Mouse (Mus musculus) heart, postnatal 0 days (tissue): ENCODE data around the gene Atp13a3. TPM values are rescaled to one million over a fixed set of nuclear protein-coding genes. Genes with fewer than 3 reads are reported as not detected.
A peak's percentile ranks its signal among the peaks of the same experiment; 100 is the strongest.

Source experiments
- ATAC-seq: fragments of 200-750 bp; cut with Nextera tagmentation; 2 replicates; pipeline ENCODE4 v1.8.0; 2017; ENCODE audit warnings: low read depth, moderate number of reproducible peaks, moderate library complexity; ENCODE audit not compliant: insufficient read depth
- DNase-seq: peaks from one replicate; pipeline ENCODE4 v3.0.0-alpha.2; 2016; ENCODE audit warnings: low spot score
- H3K27ac ChIP-seq: fragments of 300-500 bp; sonication (generic); 2 replicates; pipeline ENCODE4 v1.5.1; 2014; ENCODE audit warnings: low read depth, mild to moderate bottlenecking
- H3K27me3 ChIP-seq: fragments of 300-500 bp; sonication (generic); 2 replicates; pipeline ENCODE4 v1.6.1; 2014; ENCODE audit warnings: low read length, mixed read lengths; ENCODE audit not compliant: control insufficient read depth, insufficient read depth
- H3K36me3 ChIP-seq: fragments of 300-500 bp; sonication (generic); replicated peaks from 2 replicates; pipeline ENCODE4 v1.6.1; 2014; ENCODE audit warnings: low read length, mixed read lengths; ENCODE audit not compliant: control insufficient read depth, insufficient read depth
- H3K4me1 ChIP-seq: fragments of 300-500 bp; sonication (generic); 2 replicates; pipeline ENCODE4 v1.6.1; 2014; ENCODE audit warnings: antibody characterized with exemption; ENCODE audit not compliant: control insufficient read depth, insufficient read depth
- H3K4me2 ChIP-seq: fragments of 300-500 bp; sonication (generic); 2 replicates; pipeline ENCODE4 v1.6.1; 2014; ENCODE audit warnings: low read depth, mild to moderate bottlenecking, low read length, moderate library complexity
- H3K4me3 ChIP-seq: fragments of 300-500 bp; sonication (generic); 2 replicates; pipeline ENCODE4 v1.5.1; 2014; ENCODE audit warnings: low read depth, low read length
- H3K9ac ChIP-seq: fragments of 300-500 bp; sonication (generic); replicated peaks from 2 replicates; pipeline ENCODE4 v1.6.1; 2014; ENCODE audit warnings: low read depth, low read length, mixed read lengths
- H3K9me3 ChIP-seq: fragments of 300-500 bp; sonication (generic); replicated peaks from 2 replicates; pipeline ENCODE4 v1.6.1; 2016; ENCODE audit warnings: low read length; ENCODE audit not compliant: control insufficient read depth
- CTCF ChIP-seq: IDR thresholded peaks from 2 replicates; pipeline ENCODE4 v1.5.1; 2016; ENCODE audit warnings: antibody characterized with exemption, control low read depth, low read depth
- EP300 ChIP-seq: IDR thresholded peaks from 2 replicates; pipeline ENCODE4 v1.6.1; 2016; ENCODE audit warnings: antibody characterized with exemption, low read depth
- WGBS: fragments of 180-500 bp; shearing (Covaris S2); extraction: QIAGEN DNeasy Blood & Tissue Kit; methylation state at CpG from one replicate; pipeline ENCODE4 v1.1.7; 2014; 5-methylcytosine and 5-hydroxymethylcytosine counted together
- polyA plus RNA-seq: library from polyadenylated mRNA; unstranded; fragments of >200 nt; fragmentation: Nextera tagmentation; extraction: Ambion mirVana; gene quantifications from 2 replicates; pipeline ENCODE4 v1.2.1, GENCODE M21; 2015
- total RNA-seq: library from RNA; depleted of rRNA; stranded (reverse); fragments of >200 nt; gene quantifications from 2 replicates; pipeline ENCODE4 v1.2.3, GENCODE M21; 2014; ENCODE audit warnings: low replicate concordance

Gene Atp13a3
- total and polyA plus RNA-seq, 2 experiments from 2014 or later = 4.5 to 27.1 TPM

DNA sequence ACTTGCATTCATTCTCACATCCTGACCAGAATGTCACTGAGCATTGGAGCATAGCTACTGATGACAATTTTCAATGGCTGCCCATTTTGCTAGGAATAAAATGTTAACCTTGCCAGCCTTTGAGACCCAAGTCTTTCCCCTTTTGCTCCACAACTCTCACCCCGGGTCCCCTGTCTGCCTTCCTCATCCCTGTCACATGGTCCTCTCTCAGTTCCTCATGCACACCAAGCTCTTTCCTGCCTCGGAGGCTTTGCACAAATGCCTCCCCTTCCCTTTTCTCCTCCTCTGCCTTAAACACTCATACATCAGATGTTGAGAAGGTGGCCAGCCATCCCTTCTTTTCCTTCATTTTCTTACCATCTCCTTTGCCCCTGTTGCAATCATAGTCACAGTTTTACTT lies 10.6 kb downstream of the Atp13a3 start:
- 56% methylated on average over 2 of the region's 2 CpGs for WGBS

DNA sequence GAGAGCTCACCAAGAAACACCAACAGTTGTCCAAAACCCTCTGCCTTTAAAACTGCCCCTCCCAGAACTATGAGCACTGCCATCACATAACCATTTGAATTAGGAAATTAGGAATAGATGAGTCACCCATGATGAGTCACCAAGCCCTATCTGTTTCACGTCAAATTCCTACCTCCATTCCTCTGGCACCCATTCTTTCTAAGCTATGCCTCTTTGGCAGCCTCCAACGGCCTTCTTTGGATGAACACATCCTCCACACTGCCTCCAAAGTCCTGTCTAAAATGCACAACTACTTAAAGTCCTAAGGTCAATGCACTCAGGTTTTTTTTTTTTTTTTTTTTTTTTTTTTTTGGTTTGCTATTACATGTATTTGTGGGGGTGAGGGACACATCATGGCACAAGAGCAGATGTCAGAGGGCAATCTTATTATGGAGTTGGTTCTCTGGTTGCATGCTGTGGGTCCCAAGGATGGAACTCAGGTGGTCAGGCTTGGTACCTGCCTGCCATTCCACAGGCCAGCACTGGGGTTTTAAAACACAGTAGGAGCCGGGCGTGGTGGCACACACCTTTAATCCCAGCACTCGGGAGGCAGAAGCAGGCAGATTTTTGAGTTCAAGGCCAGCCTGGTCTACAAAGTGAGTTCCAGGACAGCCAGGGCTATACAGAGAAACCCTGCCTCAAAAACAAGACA lies 15.0 kb downstream of the Atp13a3 start:
- Histone ChIP-seq H3K4me1 (peaks cover 16% of the 10 kb centered on the region), H3K27me3 (no peaks in the 10 kb centered on the region), H3K4me2 (no peak overlapping the region), H3K4me3 (no peak overlapping the region), H3K9me3 (peaks cover 4% of the 10 kb centered on the region; the same call in 1 of the 2 replicates), H3K27ac (no peak overlapping the region), H3K36me3 (no peaks in the 10 kb centered on the region; the same call in 1 of the 2 replicates), H3K9ac (no peak overlapping the region)
- WGBS = 60% methylated on average over 5 of the region's 5 CpGs
- peak; percentile 24 for DNase-seq
- no peak for TF ChIP-seq CTCF
- no peak for TF ChIP-seq EP300
- ATAC-seq = no peak

More for the DNA sequence above, 10.6 kb downstream of the Atp13a3 start:
- Histone ChIP-seq H3K27me3 (no peaks in the 10 kb centered on the region), H3K27ac (no peak overlapping the region), H3K9me3 (peaks cover 4% of the 10 kb centered on the region; the same call in 1 of the 2 replicates), H3K36me3 (no peaks in the 10 kb centered on the region), H3K9ac (no peak overlapping the region), H3K4me1 (peaks cover 13% of the 10 kb centered on the region), H3K4me2 (no peak overlapping the region), H3K4me3 (no peak overlapping the region)
- TF ChIP-seq EP300 = no peak
- no peak for TF ChIP-seq CTCF
- DNase-seq = no peak
- no peak for ATAC-seq

DNA sequence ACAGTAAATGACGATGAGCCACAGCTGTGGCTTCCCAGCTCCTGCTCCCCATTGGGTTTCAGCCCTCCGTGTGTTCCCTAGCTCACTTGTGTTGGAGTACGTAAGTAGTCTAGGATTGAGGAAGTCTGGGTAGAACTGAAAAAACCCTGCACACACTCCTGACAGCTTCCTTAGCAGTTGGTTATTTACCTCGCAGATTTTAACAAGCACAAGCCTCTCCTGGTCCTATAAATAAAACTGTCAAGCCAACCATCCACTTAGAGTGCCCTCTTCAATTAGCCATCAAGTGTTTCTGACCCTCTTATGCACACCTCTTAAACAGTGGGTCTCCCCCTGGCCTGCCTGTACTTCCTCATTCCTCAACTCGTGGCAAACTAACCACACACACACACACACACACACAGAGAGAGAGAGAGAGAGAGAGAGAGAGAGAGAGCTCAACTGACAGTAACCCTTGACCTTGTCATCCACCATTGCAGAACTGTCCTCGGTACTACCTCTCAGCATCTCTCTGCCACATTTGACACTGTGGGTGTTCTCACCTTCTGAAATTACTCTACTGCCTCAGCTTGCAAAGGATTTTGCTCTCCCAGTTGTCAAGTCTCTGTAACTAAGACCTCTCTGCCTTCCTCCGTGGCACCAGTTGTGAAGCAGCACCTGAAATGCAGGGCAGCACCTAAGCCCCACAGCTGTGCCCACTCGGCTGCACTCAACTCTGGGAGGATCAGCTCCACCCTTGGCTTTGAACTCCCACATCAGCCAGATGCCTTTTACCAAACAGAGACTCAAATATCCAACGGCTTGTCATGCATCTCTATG lies 15.7 kb downstream of the Atp13a3 start:
- no peak for TF ChIP-seq EP300
- TF ChIP-seq CTCF = no peak
- H3K36me3 ChIP-seq = no peaks in the 10 kb centered on the region; the same call in 1 of the 2 replicates
- H3K4me3 ChIP-seq = 0 out of 2 replicates have a peak overlapping the region, but pooled peaks have one; percentile 83
- ATAC-seq = no peak
- peaks cover 16% of the 10 kb centered on the region for H3K4me1 ChIP-seq
- H3K27me3 ChIP-seq = no peaks in the 10 kb centered on the region
- peak overlapping the region; percentile 92; the same call in 1 of the 2 replicates for H3K4me2 ChIP-seq
- H3K9ac ChIP-seq = peak overlapping the region; percentile 82; the same call in 1 of the 2 replicates
- DNase-seq = peak; percentile 9
- H3K27ac ChIP-seq = peak overlapping the region; percentile 63
- WGBS = 42% methylated on average over 9 of the region's 9 CpGs
- peaks cover 4% of the 10 kb centered on the region; the same call in 1 of the 2 replicates for H3K9me3 ChIP-seq

DNA sequence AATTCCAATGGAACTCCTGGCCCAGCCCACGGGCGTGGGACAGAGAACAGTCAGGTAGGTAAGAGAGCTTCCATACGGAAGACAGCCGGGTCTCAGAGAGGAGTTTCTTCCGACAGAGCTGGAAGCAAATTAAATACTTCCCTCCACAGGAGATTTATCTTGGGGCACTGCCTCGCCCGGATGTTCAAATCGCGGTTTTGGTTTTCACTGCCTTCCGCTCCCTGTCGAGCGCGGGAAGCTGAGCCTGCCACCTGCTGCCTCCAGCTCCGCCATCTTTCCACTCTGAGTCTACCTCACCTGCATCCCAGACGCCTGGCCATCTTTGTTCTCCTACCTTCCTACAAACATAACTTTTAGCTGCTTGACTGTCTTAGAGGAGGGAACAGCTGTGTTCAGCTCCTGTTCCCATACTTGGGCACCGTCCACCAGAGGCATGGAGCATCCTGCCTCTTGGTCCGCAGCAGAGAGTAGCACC lies 16.5 kb downstream of the Atp13a3 start:
- Histone ChIP-seq H3K27ac (peak overlapping the region; percentile 63), H3K27me3 (no peaks in the 10 kb centered on the region), H3K9me3 (peaks cover 4% of the 10 kb centered on the region; the same call in 1 of the 2 replicates), H3K4me3 (peak overlapping the region; percentile 83), H3K4me2 (peak overlapping the region; percentile 92), H3K4me1 (peaks cover 16% of the 10 kb centered on the region), H3K9ac (peak overlapping the region; percentile 82), H3K36me3 (no peaks in the 10 kb centered on the region; the same call in 1 of the 2 replicates)
- DNase-seq (no peak), ATAC-seq (no peak)
- 5% methylated on average over 17 of the region's 17 CpGs for WGBS
- TF ChIP-seq EP300 (no peak), CTCF (no peak)

DNA sequence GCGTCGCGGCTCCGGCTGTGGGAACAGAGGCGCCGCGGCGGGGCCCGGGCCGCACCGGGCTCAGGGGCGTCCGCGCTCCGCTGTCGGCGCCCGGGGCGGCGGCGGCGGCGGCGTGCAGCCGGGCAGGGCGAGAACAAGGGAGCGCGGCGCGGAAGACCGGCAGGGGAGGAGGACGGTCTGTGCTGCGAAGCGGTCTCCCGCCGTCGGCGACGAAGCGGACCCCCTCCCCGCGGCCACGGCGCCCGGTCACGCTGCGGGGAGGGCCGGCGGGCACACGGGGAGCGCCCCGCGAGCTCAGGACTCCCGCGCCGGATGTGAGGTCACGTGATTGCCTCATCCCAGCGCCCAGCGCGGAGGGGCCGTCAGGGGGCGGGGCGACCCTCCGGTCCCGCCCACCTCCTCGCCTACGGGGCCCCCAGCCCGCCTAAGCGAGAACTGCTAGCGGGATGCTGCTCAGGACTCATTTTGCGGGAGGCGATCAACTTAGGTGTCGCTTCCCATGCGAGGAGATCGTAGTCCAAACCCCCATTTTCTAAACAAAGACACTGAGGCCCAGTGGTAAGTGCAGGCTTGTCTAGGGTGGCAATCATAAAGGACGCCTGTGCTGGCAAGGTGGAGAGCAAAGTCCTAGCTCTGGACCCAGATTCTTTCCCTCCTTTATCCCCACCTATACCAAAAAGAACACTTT lies 17.1 kb downstream of the Atp13a3 start:
- no peaks in the 10 kb centered on the region for H3K27me3 ChIP-seq
- H3K4me3 ChIP-seq = peak overlapping the region; percentile 83
- H3K4me2 ChIP-seq = peak overlapping the region; percentile 92
- H3K27ac ChIP-seq = peak overlapping the region; percentile 63
- H3K9me3 ChIP-seq = peaks cover 4% of the 10 kb centered on the region; the same call in 1 of the 2 replicates
- peaks cover 16% of the 10 kb centered on the region for H3K4me1 ChIP-seq
- DNase-seq = peak; percentile 78
- peak overlapping the region; percentile 82 for H3K9ac ChIP-seq
- H3K36me3 ChIP-seq = no peaks in the 10 kb centered on the region; the same call in 1 of the 2 replicates
- WGBS = under 1% methylated on average over 52 of the region's 76 CpGs
- ATAC-seq = peak; percentile 89
- TF ChIP-seq EP300 (no peak; the same call in 1 of the 2 replicates), CTCF (no peak)
